ENCODE assay signal across 9 mouse cellular contexts in the genomic region with DNA sequence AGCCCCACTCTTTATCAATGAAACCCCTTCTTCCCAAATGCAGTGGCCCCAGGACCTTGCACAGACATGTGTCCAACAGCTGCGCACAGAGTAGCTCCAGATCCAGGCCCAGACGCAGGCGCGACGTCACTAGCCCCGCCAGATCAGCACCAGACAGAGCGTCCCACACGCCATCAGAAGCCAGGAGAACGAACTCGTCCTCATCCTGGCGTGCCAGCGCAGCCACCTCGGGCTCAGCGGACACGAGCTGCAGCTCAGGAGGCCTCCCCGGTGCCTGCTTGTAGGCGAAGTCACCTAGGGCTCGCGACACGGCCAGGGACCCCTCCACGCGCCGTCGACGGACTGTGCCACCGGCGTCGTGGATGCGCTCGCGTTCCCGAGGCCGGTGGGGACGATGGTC. TPM values are rescaled to one million over a fixed set of nuclear protein-coding genes. Genes with fewer than 3 reads are reported as not detected.
DNase-seq lines count a peak whose midpoint lies in the region; ATAC-seq and TF ChIP-seq lines count a peak whose summit lies in the region.
"Had no signal": no experiment of that assay in that cellular context is flagged by ENCODE, and none has a peak within 500 bp of the region (broad histone marks: within the 10 kb centered on the region; RNA-seq: fewer than 3 reads in every experiment).

No protein-coding gene starts in this region.

- no peaks in the 10 kb centered on the region for H3K36me3 ChIP-seq in kidney, postnatal 0 days (ENCODE audit: insufficient read depth, low read length)
- H3K36me3 ChIP-seq in kidney, adult 2 months (ENCODE audit: control insufficient read depth, insufficient read depth, low read length): no peaks in the 10 kb centered on the region
- no peaks in the 10 kb centered on the region for H3K36me3 ChIP-seq in forebrain, embryonic 11.5 days (ENCODE audit: control insufficient read depth, insufficient read depth, low read length)
- no peaks in the 10 kb centered on the region for H3K36me3 ChIP-seq in limb, embryonic 14.5 days (ENCODE audit: control insufficient read depth, insufficient read depth, low read length)

- H3K27ac ChIP-seq in kidney, postnatal 0 days: no peak overlapping the region
- no peak overlapping the region for H3K27ac ChIP-seq in kidney, adult 2 months (ENCODE audit: insufficient read depth, low read depth, low read length)
- no peak overlapping the region for H3K27ac ChIP-seq in forebrain, embryonic 11.5 days (ENCODE audit: low read depth, low read length)
- no peak overlapping the region for H3K27ac ChIP-seq in limb, embryonic 14.5 days (replicated peaks; ENCODE audit: low read depth, low read length)
- H3K27ac ChIP-seq in olfactory bulb, adult 2 months (ENCODE audit: insufficient read depth, low read depth, low read length): no peak overlapping the region

- no peaks in the 10 kb centered on the region; the same call in 1 of the 2 replicates for H3K9me3 ChIP-seq in kidney, postnatal 0 days (replicated peaks; ENCODE audit: low read length)
- H3K9me3 ChIP-seq in forebrain, embryonic 11.5 days (ENCODE audit: control insufficient read depth, low read length): no peaks in the 10 kb centered on the region
- H3K9me3 ChIP-seq in limb, embryonic 14.5 days (ENCODE audit: control insufficient read depth, low read length): no peaks in the 10 kb centered on the region

- intact Hi-C loops in left cerebral cortex, postnatal 36 days (cut with DNase I): no loop called here

- H3K4me1 ChIP-seq in kidney, postnatal 0 days (replicated peaks; ENCODE audit: insufficient read depth, low read length): 0 out of 2 replicates have a peak, but pooled peaks cover 4% of the 10 kb centered on the region
- no peaks in the 10 kb centered on the region for H3K4me1 ChIP-seq in kidney, adult 2 months (ENCODE audit: control insufficient read depth, insufficient read depth, low read length)
- peaks cover 8% of the 10 kb centered on the region for H3K4me1 ChIP-seq in forebrain, embryonic 11.5 days (replicated peaks; ENCODE audit: control insufficient read depth, insufficient read depth, low read length)
- H3K4me1 ChIP-seq in limb, embryonic 14.5 days (ENCODE audit: control insufficient read depth, insufficient read depth, low read length): peaks cover 5% of the 10 kb centered on the region; the same call in 1 of the 2 replicates
- peaks cover 12% of the 10 kb centered on the region for H3K4me1 ChIP-seq in olfactory bulb, adult 2 months (ENCODE audit: control insufficient read depth, insufficient read depth, low read length)

- peaks cover 35% of the 10 kb centered on the region for H3K27me3 ChIP-seq in kidney, postnatal 0 days (ENCODE audit: insufficient read depth, low read length)
- 0 out of 2 replicates have a peak, but pooled peaks cover 2% of the 10 kb centered on the region for H3K27me3 ChIP-seq in kidney, adult 2 months (replicated peaks; ENCODE audit: control insufficient read depth, insufficient read depth, low read length)
- H3K27me3 ChIP-seq in forebrain, embryonic 11.5 days (ENCODE audit: control insufficient read depth, insufficient read depth, low read length): peaks cover 36% of the 10 kb centered on the region
- peaks cover 37% of the 10 kb centered on the region for H3K27me3 ChIP-seq in limb, embryonic 14.5 days (ENCODE audit: control insufficient read depth, insufficient read depth, low read length)

- 4% methylated on average over 34 of the region's 34 CpGs for WGBS in kidney, postnatal 0 days
- WGBS in kidney, adult 2 months: 4% methylated on average over 34 of the region's 34 CpGs
- WGBS in forebrain, embryonic 11.5 days: 3% methylated on average over 34 of the region's 34 CpGs
- 2% methylated on average over 29 of the region's 34 CpGs for WGBS in limb, embryonic 14.5 days
- WGBS in olfactory bulb, adult 2 months: 7% methylated on average over 34 of the region's 34 CpGs

- DNase-seq in kidney, postnatal 0 days (ENCODE audit: low spot score): no peak
- DNase-seq in kidney, adult 2 months: no peak
- no peak for DNase-seq in forebrain, embryonic 11.5 days (ENCODE audit: low spot score)
- DNase-seq in limb, embryonic 14.5 days (ENCODE audit: low spot score): no peak
- no peak for DNase-seq in B cell, adult 2 months
- no peak for DNase-seq in right cerebral cortex, postnatal 10 days (ENCODE audit: low spot score in 2 of 2)
- DNase-seq in left cerebral cortex, postnatal 36 days (ENCODE audit: low spot score in 2 of 2): no peak
- DNase-seq: cerebellum, adult 8-10 months had no signal

- H3K4me2 ChIP-seq in kidney, postnatal 0 days (ENCODE audit: low read length): peak overlapping the region; percentile 40
- H3K4me2 ChIP-seq in forebrain, embryonic 11.5 days (ENCODE audit: low read depth, low read length, severe bottlenecking): peak overlapping the region; percentile 36; the same call in 1 of the 2 replicates
- peak overlapping the region; percentile 25; the same call in 1 of the 2 replicates for H3K4me2 ChIP-seq in limb, embryonic 14.5 days (replicated peaks; ENCODE audit: low read depth, low read length, severe bottlenecking)

- no peak for TF ChIP-seq POLR2A in kidney, adult 2 months (IDR thresholded peaks at IDR 0.05; ENCODE audit: low read depth, low read length)
- TF ChIP-seq POLR2A in limb, embryonic 14.5 days (IDR thresholded peaks at IDR 0.05; ENCODE audit: borderline replicate concordance, extremely low read depth, insufficient read depth, insufficient read length): no peak
- TF ChIP-seq POLR2A in olfactory bulb, adult 2 months (IDR thresholded peaks at IDR 0.05; ENCODE audit: insufficient read depth, low read depth, low read length): no peak

- ATAC-seq in kidney, postnatal 0 days (replicated peaks; ENCODE audit: low FRiP score, low read depth): no peak
- ATAC-seq in forebrain, embryonic 11.5 days (replicated peaks; ENCODE audit: low FRiP score): no peak
- no peak for ATAC-seq in limb, embryonic 14.5 days (ENCODE audit: low FRiP score, low read depth)

- no peak for TF ChIP-seq CTCF in kidney, postnatal 0 days (IDR thresholded peaks at IDR 0.05; ENCODE audit: low read depth)
- TF ChIP-seq CTCF in kidney, adult 2 months (conservative IDR thresholded peaks at IDR 0.05; ENCODE audit: insufficient read depth, insufficient read length, low read depth, low read length): no peak
- TF ChIP-seq CTCF in olfactory bulb, adult 2 months (IDR thresholded peaks at IDR 0.05; ENCODE audit: insufficient read depth, low read depth, low read length): no peak

- H3K4me3 ChIP-seq in kidney, postnatal 0 days (replicated peaks; ENCODE audit: low read depth, low read length): peak overlapping the region; percentile 19
- no peak overlapping the region for H3K4me3 ChIP-seq in kidney, adult 2 months (ENCODE audit: insufficient read depth, low read depth, low read length)
- no peak overlapping the region for H3K4me3 ChIP-seq in forebrain, embryonic 11.5 days (ENCODE audit: low read depth, low read length)
- peak overlapping the region; percentile 19; the same call in 1 of the 2 replicates for H3K4me3 ChIP-seq in limb, embryonic 14.5 days (replicated peaks; ENCODE audit: low read length)
- H3K4me3 ChIP-seq in olfactory bulb, adult 2 months (ENCODE audit: insufficient read depth, low read depth, low read length): 0 out of 2 replicates have a peak overlapping the region, but pooled peaks have one; percentile 21

- no peak overlapping the region for H3K9ac ChIP-seq in kidney, postnatal 0 days (ENCODE audit: low read depth, low read length)
- H3K9ac ChIP-seq in forebrain, embryonic 11.5 days (ENCODE audit: low read length): no peak overlapping the region
- no peak overlapping the region for H3K9ac ChIP-seq in limb, embryonic 14.5 days (ENCODE audit: low read depth, low read length, severe bottlenecking)

RNA-seq across cellular contexts. Expression of gene Ppm1n, which starts 0.8 kb away (rescaled TPM):
- 0.18 TPM in 1 of 2 replicates, not detected in the other for polyA plus RNA-seq in kidney, postnatal 0 days (2015; fragmentation: Nextera tagmentation; extraction: Ambion mirVana)
- not detected in 2 replicates for polyA plus RNA-seq in kidney, adult 2 months (2012; rRNA removed)
- 0.44 TPM in 1 of 2 replicates, not detected in the other for polyA plus RNA-seq in forebrain, embryonic 11.5 days (2014; fragmentation: Nextera tagmentation; extraction: Ambion mirVana)
- polyA plus RNA-seq in limb, embryonic 14.5 days (2012; rRNA removed): not detected in 2 replicates
- not detected in 2 replicates for polyA plus RNA-seq in limb, embryonic 14.5 days (2014; fragmentation: Nextera tagmentation; extraction: Ambion mirVana)
- not detected in 2 replicates for polyA plus RNA-seq in olfactory bulb, adult 2 months (2012; ENCODE audit: insufficient read depth, insufficient read length, low replicate concordance, missing spikeins)
- not detected for total RNA-seq in left cerebral cortex, postnatal 36 days (2021)

RNA-seq across cellular contexts. Expression of gene Rtn2, which starts 3.4 kb away (rescaled TPM):
- polyA plus RNA-seq in kidney, postnatal 0 days (2015; fragmentation: Nextera tagmentation; extraction: Ambion mirVana): 7.3 and 7.4 TPM in 2 replicates
- polyA plus RNA-seq in kidney, adult 2 months (2012; rRNA removed): 7.6 and 19.1 TPM in 2 replicates
- 47.3 and 54.7 TPM in 2 replicates for polyA plus RNA-seq in forebrain, embryonic 11.5 days (2014; fragmentation: Nextera tagmentation; extraction: Ambion mirVana)
- polyA plus RNA-seq in limb, embryonic 14.5 days (2012; rRNA removed): 44.3 and 59.4 TPM in 2 replicates
- polyA plus RNA-seq in limb, embryonic 14.5 days (2014; fragmentation: Nextera tagmentation; extraction: Ambion mirVana): 22.5 and 30.6 TPM in 2 replicates
- not detected in 2 replicates for polyA plus RNA-seq in olfactory bulb, adult 2 months (2012; ENCODE audit: insufficient read depth, insufficient read length, low replicate concordance, missing spikeins)
- total RNA-seq in left cerebral cortex, postnatal 36 days (2021): 100 to 1,000 TPM in 1 of 2 experiments, 10 to 100 TPM in 1; 98.6 to 121 TPM

RNA-seq across cellular contexts. Expression of gene Vasp, which starts 7.4 kb away (rescaled TPM):
- 89.4 and 94.4 TPM in 2 replicates for polyA plus RNA-seq in kidney, postnatal 0 days (2015; fragmentation: Nextera tagmentation; extraction: Ambion mirVana)
- polyA plus RNA-seq in kidney, adult 2 months (2012; rRNA removed): 69.5 and 71.5 TPM in 2 replicates
- 52.8 and 53.0 TPM in 2 replicates for polyA plus RNA-seq in forebrain, embryonic 11.5 days (2014; fragmentation: Nextera tagmentation; extraction: Ambion mirVana)
- polyA plus RNA-seq in limb, embryonic 14.5 days (2012; rRNA removed): 126 and 169 TPM in 2 replicates
- polyA plus RNA-seq in limb, embryonic 14.5 days (2014; fragmentation: Nextera tagmentation; extraction: Ambion mirVana): 66.7 and 67.0 TPM in 2 replicates
- not detected in 2 replicates for polyA plus RNA-seq in olfactory bulb, adult 2 months (2012; ENCODE audit: insufficient read depth, insufficient read length, low replicate concordance, missing spikeins)
- 10 to 100 TPM; 11.2 to 13.5 TPM for total RNA-seq in left cerebral cortex, postnatal 36 days (2021)

RNA-seq across cellular contexts. Expression of gene Fosb, which starts 30.8 kb away (rescaled TPM):
- polyA plus RNA-seq in kidney, postnatal 0 days (2015; fragmentation: Nextera tagmentation; extraction: Ambion mirVana): 0.11 TPM in 2 replicates
- polyA plus RNA-seq in kidney, adult 2 months (2012; rRNA removed): 0.17 and 0.19 TPM in 2 replicates
- polyA plus RNA-seq in forebrain, embryonic 11.5 days (2014; fragmentation: Nextera tagmentation; extraction: Ambion mirVana): not detected in 2 replicates
- 0.69 and 0.88 TPM in 2 replicates for polyA plus RNA-seq in limb, embryonic 14.5 days (2012; rRNA removed)
- polyA plus RNA-seq in limb, embryonic 14.5 days (2014; fragmentation: Nextera tagmentation; extraction: Ambion mirVana): 0.14 and 0.28 TPM in 2 replicates
- polyA plus RNA-seq in olfactory bulb, adult 2 months (2012; ENCODE audit: insufficient read depth, insufficient read length, low replicate concordance, missing spikeins): not detected in 2 replicates
- 10 to 100 TPM; 20.6 to 22.5 TPM for total RNA-seq in left cerebral cortex, postnatal 36 days (2021)

RNA-seq across cellular contexts. Expression of gene Opa3, which starts 50.9 kb away (rescaled TPM):
- polyA plus RNA-seq in kidney, postnatal 0 days (2015; fragmentation: Nextera tagmentation; extraction: Ambion mirVana): 30.4 and 30.5 TPM in 2 replicates
- 41.7 and 48.5 TPM in 2 replicates for polyA plus RNA-seq in kidney, adult 2 months (2012; rRNA removed)
- 54.1 and 59.8 TPM in 2 replicates for polyA plus RNA-seq in forebrain, embryonic 11.5 days (2014; fragmentation: Nextera tagmentation; extraction: Ambion mirVana)
- 19.6 and 23.6 TPM in 2 replicates for polyA plus RNA-seq in limb, embryonic 14.5 days (2012; rRNA removed)
- 27.5 and 31.7 TPM in 2 replicates for polyA plus RNA-seq in limb, embryonic 14.5 days (2014; fragmentation: Nextera tagmentation; extraction: Ambion mirVana)
- not detected in 2 replicates for polyA plus RNA-seq in olfactory bulb, adult 2 months (2012; ENCODE audit: insufficient read depth, insufficient read length, low replicate concordance, missing spikeins)
- total RNA-seq in left cerebral cortex, postnatal 36 days (2021): 10 to 100 TPM; 41.0 to 45.7 TPM

Comparison
In these comparisons a context has a peak if more than half of its experiments do, and no peak if none do; other contexts are left out.
1. H3K4me3 ChIP-seq: peak in kidney, postnatal 0 days (single experiment), limb, embryonic 14.5 days (single experiment) and olfactory bulb, adult 2 months (single experiment); none in kidney, adult 2 months (single experiment) and forebrain, embryonic 11.5 days (single experiment).
2. Peak in every context shown above with its lines, with median percentiles within 50 percentile points of each other: H3K4me2 ChIP-seq.